Mouse (Mus musculus) stomach, embryonic 16.5 days (tissue): ENCODE results near the gene 4933428G20Rik. TPM values are rescaled to one million over a fixed set of nuclear protein-coding genes. Genes with fewer than 3 reads are reported as not detected.

Experiments
- ATAC-seq: fragments of 200-750 bp; cut with Nextera tagmentation; 2 replicates; pipeline ENCODE4 v1.8.0; 2017; ENCODE audit warnings: moderate number of reproducible peaks, moderate TSS enrichment; ENCODE audit not compliant: insufficient read depth, low FRiP score
- H3K27ac ChIP-seq: fragments of 300-500 bp; sonication (generic); 2 replicates; pipeline ENCODE4 v1.5.1; 2014; ENCODE audit warnings: low read length
- H3K27me3 ChIP-seq: fragments of 300-500 bp; sonication (generic); 2 replicates; pipeline ENCODE4 v1.6.1; 2014; ENCODE audit warnings: low read length, control low read depth, mixed read lengths; ENCODE audit not compliant: control insufficient read depth, insufficient read depth
- H3K36me3 ChIP-seq: fragments of 300-500 bp; sonication (generic); 2 replicates; pipeline ENCODE4 v1.6.1; 2014; ENCODE audit warnings: low read length; ENCODE audit not compliant: control insufficient read depth, insufficient read depth
- H3K4me1 ChIP-seq: fragments of 300-500 bp; sonication (generic); 2 replicates; pipeline ENCODE4 v1.6.1; 2014; ENCODE audit warnings: low read length, control low read depth, mixed read lengths; ENCODE audit not compliant: control insufficient read depth, insufficient read depth
- H3K4me2 ChIP-seq: fragments of 300-500 bp; sonication (generic); 2 replicates; pipeline ENCODE4 v1.6.1; 2014; ENCODE audit warnings: low read depth, low read length, mixed read lengths
- H3K4me3 ChIP-seq: fragments of 300-500 bp; sonication (generic); replicated peaks from 2 replicates; pipeline ENCODE4 v1.5.1; 2014; ENCODE audit warnings: mild to moderate bottlenecking, low read length
- H3K9ac ChIP-seq: fragments of 300-500 bp; sonication (generic); 2 replicates; pipeline ENCODE4 v1.6.1; 2014; ENCODE audit warnings: low read length
- H3K9me3 ChIP-seq: fragments of 300-500 bp; sonication (generic); replicated peaks from 2 replicates; pipeline ENCODE4 v1.6.1; 2016; ENCODE audit warnings: low read length, control low read depth; ENCODE audit not compliant: control insufficient read depth
- WGBS: fragments of 180-500 bp; shearing (Covaris S2); extraction: QIAGEN DNeasy Blood & Tissue Kit; methylation state at CpG from one replicate; pipeline ENCODE4 v1.1.7; 2014; 5-methylcytosine and 5-hydroxymethylcytosine counted together
- polyA plus RNA-seq: library from polyadenylated mRNA; unstranded; fragments of >200 nt; fragmentation: Nextera tagmentation; extraction: Ambion mirVana; gene quantifications from 2 replicates; pipeline ENCODE4 v1.2.1, GENCODE M21; 2015

The 4933428G20Rik gene
- polyA plus RNA-seq, result 0.80 and 0.90 TPM in 2 replicates

- peak within 1 kb of the TSS; percentile 33; the same call in 1 of the 2 replicates for H3K4me2 ChIP-seq
- WGBS, result 40% methylated on average over 88 of the region's 88 CpGs
- peak within 1 kb of the TSS; percentile 13; the same call in 1 of the 2 replicates for H3K4me3 ChIP-seq
- no peak for ATAC-seq
- no peaks in the 10 kb centered on the region for H3K9me3 ChIP-seq
- no peak within 1 kb of the TSS for H3K27ac ChIP-seq
- peaks cover 8% of the 10 kb centered on the region for H3K36me3 ChIP-seq
- H3K9ac ChIP-seq, result no peak within 1 kb of the TSS; the same call in 1 of the 2 replicates
- no peaks in the 10 kb centered on the region for H3K4me1 ChIP-seq
- H3K27me3 ChIP-seq, result peaks cover 21% of the 10 kb centered on the region
These were observed at the start of gene 4933428G20Rik for GRCm38 (mm10) chr11:97499865-97500719. 4933428G20Rik (minus strand) TSS chr11:97500340.

GRCm38 (mm10) chr11:97548757-97549156, 48.6 kb upstream of the 4933428G20Rik start:
- no peak overlapping the region for H3K4me2 ChIP-seq
- H3K27me3 ChIP-seq, result peaks cover 87% of the 10 kb centered on the region
- H3K9me3 ChIP-seq, result no peaks in the 10 kb centered on the region
- H3K9ac ChIP-seq, result no peak overlapping the region
- no peak overlapping the region for H3K4me3 ChIP-seq
- no peak for ATAC-seq
- no peak overlapping the region for H3K27ac ChIP-seq
- WGBS, result 57% methylated on average over 8 of the region's 8 CpGs
- H3K4me1 ChIP-seq, result peaks cover 10% of the 10 kb centered on the region
- H3K36me3 ChIP-seq, result no peaks in the 10 kb centered on the region

GRCm38 (mm10) chr11:97547957-97548706, 48.0 kb upstream of the 4933428G20Rik start:
- Histone ChIP-seq H3K4me1 (peaks cover 10% of the 10 kb centered on the region), H3K9me3 (no peaks in the 10 kb centered on the region), H3K27me3 (peaks cover 90% of the 10 kb centered on the region), H3K4me3 (no peak overlapping the region), H3K36me3 (no peaks in the 10 kb centered on the region), H3K4me2 (no peak overlapping the region), H3K27ac (no peak overlapping the region), H3K9ac (no peak overlapping the region)
- no peak for ATAC-seq
- WGBS, result 64% methylated on average over 12 of the region's 12 CpGs

- no peaks in the 10 kb centered on the region for H3K36me3 ChIP-seq
- H3K27ac ChIP-seq, result no peak overlapping the region
- H3K9me3 ChIP-seq, result no peaks in the 10 kb centered on the region
- peaks cover 82% of the 10 kb centered on the region for H3K27me3 ChIP-seq
- H3K9ac ChIP-seq, result peak overlapping the region; percentile 64
- peak overlapping the region; percentile 59 for H3K4me3 ChIP-seq
- WGBS, result 1% methylated on average over 56 of the region's 73 CpGs
- peak overlapping the region; percentile 99 for H3K4me2 ChIP-seq
- no peak for ATAC-seq
- peaks cover 10% of the 10 kb centered on the region for H3K4me1 ChIP-seq
These were observed 46.8 kb upstream of the 4933428G20Rik start for GRCm38 (mm10) chr11:97546804-97547411.

- Histone ChIP-seq H3K9me3 (no peaks in the 10 kb centered on the region), H3K4me3 (peak overlapping the region; percentile 59), H3K27me3 (peaks cover 72% of the 10 kb centered on the region), H3K27ac (no peak overlapping the region), H3K4me2 (peak overlapping the region; percentile 99), H3K4me1 (peaks cover 13% of the 10 kb centered on the region), H3K36me3 (no peaks in the 10 kb centered on the region), H3K9ac (peak overlapping the region; percentile 64; the same call in 1 of the 2 replicates)
- WGBS, result 7% methylated on average over 26 of the region's 26 CpGs
- no peak for ATAC-seq
These were observed 45.8 kb upstream of the 4933428G20Rik start for GRCm38 (mm10) chr11:97545808-97546560.

- no peak overlapping the region for H3K27ac ChIP-seq
- no peak for ATAC-seq
- H3K9me3 ChIP-seq, result no peaks in the 10 kb centered on the region
- H3K4me3 ChIP-seq, result no peak overlapping the region
- peaks cover 51% of the 10 kb centered on the region for H3K27me3 ChIP-seq
- H3K4me1 ChIP-seq, result peaks cover 22% of the 10 kb centered on the region
- H3K9ac ChIP-seq, result no peak overlapping the region
- no peak overlapping the region for H3K4me2 ChIP-seq
- no peaks in the 10 kb centered on the region for H3K36me3 ChIP-seq
- 74% methylated on average over 9 of the region's 9 CpGs for WGBS
These were observed 43.7 kb upstream of the 4933428G20Rik start for GRCm38 (mm10) chr11:97543883-97544282.

- Histone ChIP-seq H3K4me1 (peaks cover 22% of the 10 kb centered on the region), H3K27me3 (peaks cover 50% of the 10 kb centered on the region)
These were observed 43.1 kb upstream of the 4933428G20Rik start for GRCm38 (mm10) chr11:97543181-97543733.

More at GRCm38 (mm10) chr11:97543181-97543733, 43.1 kb upstream of the 4933428G20Rik start:
- H3K9me3 ChIP-seq, result no peaks in the 10 kb centered on the region
- no peak overlapping the region for H3K9ac ChIP-seq
- H3K4me3 ChIP-seq, result no peak overlapping the region
- H3K4me2 ChIP-seq, result no peak overlapping the region
- H3K27ac ChIP-seq, result no peak overlapping the region
- 65% methylated on average over 12 of the region's 12 CpGs for WGBS
- no peak for ATAC-seq
- no peaks in the 10 kb centered on the region for H3K36me3 ChIP-seq
